Mouse (Mus musculus) CD4-positive naive resting alpha-beta T cell, adult 76 days (primary cell): Measurements from ENCODE around the gene BC117090. TPM values are rescaled to one million over a fixed set of nuclear protein-coding genes. Genes with fewer than 3 reads are reported as not detected.

ENCODE experiments used
- total RNA-seq: library from RNA; stranded (reverse); gene quantifications from one replicate; pipeline ENCODE4 v1.2.4, GENCODE M21; 2023

BC117090 gene
- total RNA-seq, result not detected

DNA sequence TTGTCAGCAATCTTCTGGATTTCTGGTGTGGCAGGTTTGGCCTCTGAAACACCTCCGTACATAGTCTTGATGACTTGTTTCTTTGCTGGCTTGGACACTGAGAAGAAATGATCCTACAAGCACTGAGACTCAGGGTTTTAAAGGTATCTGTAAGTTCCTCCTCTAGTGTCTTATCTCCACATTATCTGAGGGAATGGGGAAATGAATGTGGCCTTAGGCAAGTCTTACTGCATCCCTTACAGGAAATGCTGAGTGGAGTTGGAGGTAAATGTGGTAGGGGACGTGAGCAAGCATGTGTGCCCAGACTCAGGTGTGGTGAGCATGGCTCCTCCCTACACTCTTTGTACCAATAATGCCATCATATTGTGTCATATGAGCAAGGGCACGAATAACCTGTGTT, at the start of gene BC117090:
Gene BC117090, minus strand, starts transcription at position 101 of the 400 bp plus-strand sequence.

DNA sequence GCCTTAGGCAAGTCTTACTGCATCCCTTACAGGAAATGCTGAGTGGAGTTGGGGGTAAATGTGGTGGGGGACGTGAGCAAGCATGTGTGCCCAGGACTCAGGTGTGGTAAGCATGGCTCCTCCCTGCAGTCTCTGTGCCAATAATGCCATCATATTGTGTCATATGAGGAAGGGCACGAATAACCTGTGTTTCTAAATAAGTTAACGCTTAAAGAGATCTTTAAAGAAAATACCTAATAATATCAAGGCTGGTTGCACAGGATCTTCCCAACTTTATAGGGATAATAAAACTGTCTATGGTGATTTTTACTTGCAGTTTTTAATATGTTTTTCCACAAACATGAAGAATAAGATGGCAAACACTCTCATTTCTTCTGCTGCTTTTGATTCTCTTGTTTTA, 33.5 kb upstream of the BC117090 start, which contains the start of gene BC100530:
Gene BC100530, minus strand, starts transcription at position 101 of the 400 bp plus-strand sequence.

DNA sequence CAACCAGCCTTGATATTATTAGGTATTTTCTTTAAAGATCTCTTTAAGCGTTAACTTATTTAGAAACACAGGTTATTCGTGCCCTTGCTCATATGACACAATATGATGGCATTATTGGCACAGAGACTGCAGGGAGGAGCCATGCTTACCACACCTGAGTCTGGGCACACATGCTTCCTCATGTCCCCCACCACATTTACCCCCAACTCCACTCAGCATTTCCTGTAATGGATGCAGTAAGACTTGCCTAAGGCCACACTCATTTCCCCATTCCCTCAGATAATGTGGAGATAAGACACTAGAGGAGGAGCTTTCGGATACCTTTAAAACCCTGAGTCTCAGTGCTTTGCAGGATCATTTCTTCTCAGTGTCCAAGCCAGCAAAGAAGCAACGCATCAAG, 57.3 kb downstream of the BC117090 start, which contains the start of gene Stfa1:
Gene Stfa1, plus strand, starts transcription at position 156 of the 400 bp plus-strand sequence.

Other genes starting within 250 kb of the BC117090 start
- not detected for gene Csta1, start 203.1 kb downstream of the BC117090 start, total RNA-seq
- not detected for gene Stfa2l1, start 177.5 kb downstream of the BC117090 start, total RNA-seq
- gene Gm5483, start 150.1 kb downstream of the BC117090 start, total RNA-seq, result not detected
- gene Gm5416, start 123.9 kb downstream of the BC117090 start, total RNA-seq, result not detected
- gene 2010005H15Rik, start 112.9 kb downstream of the BC117090 start, total RNA-seq, result not detected
- not detected for gene Stfa1, start 57.4 kb downstream of the BC117090 start, total RNA-seq
- not detected for gene BC100530, start 33.4 kb upstream of the BC117090 start, total RNA-seq
- not detected for gene Stfa2, start 74.1 kb upstream of the BC117090 start, total RNA-seq
- not detected for gene Stfa3, start 121.1 kb upstream of the BC117090 start, total RNA-seq
- not detected for gene Casr, start 227.8 kb upstream of the BC117090 start, total RNA-seq